Mouse (Mus musculus): ENCODE measurements around the gene Rbfox3.

The Rbfox3 gene

GRCm38 (mm10) chr11:118767411-118767810 is 144.0 kb downstream of the Rbfox3 start:
- intact Hi-C loops (cut with DNase I), result no loop called here

- intact Hi-C loops (cut with DNase I), result no loop called here
Observed at GRCm38 (mm10) chr11:118760296-118760988, 151.0 kb downstream of the Rbfox3 start.

DNA sequence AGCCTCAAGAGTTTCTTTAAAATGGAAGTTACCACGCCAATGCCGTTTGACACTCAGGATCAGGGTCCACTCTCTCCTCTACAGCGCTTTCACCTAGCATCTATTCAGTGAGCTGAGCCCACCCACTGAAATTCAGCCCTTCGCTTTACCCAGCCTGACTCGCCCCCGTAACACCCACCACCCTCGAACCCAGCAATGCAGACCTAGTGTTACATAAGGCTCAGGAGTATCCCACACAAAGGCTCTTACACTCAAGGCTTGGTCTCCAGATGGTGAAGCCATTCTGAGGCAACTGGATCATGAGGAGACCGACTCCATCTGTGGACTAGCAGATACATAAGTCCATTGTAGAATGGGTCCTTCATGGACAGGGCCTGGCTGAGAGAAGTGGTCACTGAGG is 152.2 kb downstream of the Rbfox3 start:
- intact Hi-C loops (cut with DNase I), result no loop called here

DNA sequence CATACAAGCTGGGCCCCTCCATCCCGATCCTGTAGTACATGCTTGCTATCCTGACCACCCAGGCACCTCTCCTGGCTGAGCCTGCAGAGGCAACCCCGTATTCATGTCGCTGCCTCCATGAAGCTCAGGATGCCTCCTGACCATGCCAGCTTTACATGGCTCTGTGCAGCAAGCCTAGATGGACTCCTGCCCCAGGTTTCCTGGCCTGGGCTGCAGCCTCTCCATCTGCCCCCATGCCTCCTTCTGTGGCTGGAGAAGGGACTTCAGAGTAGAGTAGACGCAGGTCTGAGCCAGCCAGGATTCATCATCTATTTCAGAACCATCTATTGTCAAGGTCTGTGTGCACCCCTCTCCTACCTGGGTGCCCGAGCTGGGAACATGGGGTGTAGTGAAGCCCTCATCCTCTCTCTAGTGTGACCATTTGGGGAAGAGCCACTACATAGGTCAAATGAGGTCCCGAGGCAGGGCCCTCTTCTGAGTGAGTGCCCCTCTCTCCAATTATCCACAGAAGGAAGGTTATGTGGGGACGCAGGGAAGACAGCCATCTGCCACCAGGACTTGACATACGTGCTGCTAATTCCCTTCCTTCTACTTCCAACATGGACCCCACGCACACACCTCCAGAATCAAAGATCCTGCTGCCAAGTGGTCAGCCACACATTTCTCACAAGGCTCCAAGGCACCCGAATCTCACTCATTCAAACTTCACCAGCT is 153.0 kb downstream of the Rbfox3 start:
- intact Hi-C loops (cut with DNase I), result no loop called here

- intact Hi-C loops (cut with DNase I), result no loop called here
Observed at GRCm38 (mm10) chr11:118757488-118757887, 153.9 kb downstream of the Rbfox3 start.

GRCm38 (mm10) chr11:118755003-118755402 is 156.4 kb downstream of the Rbfox3 start:
- intact Hi-C loops (cut with DNase I), result no loop called here

GRCm38 (mm10) chr11:118754535-118754934 is 156.9 kb downstream of the Rbfox3 start:
- intact Hi-C loops (cut with DNase I), result no loop called here

GRCm38 (mm10) chr11:118751879-118752616 is 159.3 kb downstream of the Rbfox3 start:
- intact Hi-C loops (cut with DNase I), result no loop called here

DNA sequence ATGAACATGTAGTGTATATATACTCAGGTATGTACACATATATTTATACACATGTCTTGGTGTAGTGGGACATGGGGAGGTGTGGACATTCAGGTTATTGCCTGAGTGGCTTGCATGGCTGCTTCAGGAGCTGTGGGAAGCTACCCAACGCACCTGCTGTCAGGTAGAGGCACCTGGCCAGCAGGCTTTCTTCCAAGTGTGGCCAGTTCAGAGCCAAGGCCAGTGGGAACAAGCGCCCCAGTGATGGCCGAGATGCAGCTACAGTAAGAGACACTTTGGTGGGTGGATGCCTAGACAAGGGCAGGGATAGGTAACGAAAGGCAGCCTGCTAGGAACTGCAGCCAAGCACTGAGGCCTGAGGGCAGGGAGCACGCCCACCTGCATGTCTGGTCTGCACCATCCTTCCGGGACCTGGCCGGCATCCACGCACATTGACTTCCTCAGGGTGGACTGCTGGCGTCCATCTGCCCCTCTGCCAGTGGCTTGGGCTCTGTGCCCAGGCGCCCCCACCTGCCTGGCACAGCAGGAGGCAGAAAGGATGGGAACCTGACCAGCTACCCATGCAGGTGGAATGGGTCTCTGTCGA is 160.6 kb downstream of the Rbfox3 start:
- intact Hi-C loops (cut with DNase I), result no loop called here

DNA sequence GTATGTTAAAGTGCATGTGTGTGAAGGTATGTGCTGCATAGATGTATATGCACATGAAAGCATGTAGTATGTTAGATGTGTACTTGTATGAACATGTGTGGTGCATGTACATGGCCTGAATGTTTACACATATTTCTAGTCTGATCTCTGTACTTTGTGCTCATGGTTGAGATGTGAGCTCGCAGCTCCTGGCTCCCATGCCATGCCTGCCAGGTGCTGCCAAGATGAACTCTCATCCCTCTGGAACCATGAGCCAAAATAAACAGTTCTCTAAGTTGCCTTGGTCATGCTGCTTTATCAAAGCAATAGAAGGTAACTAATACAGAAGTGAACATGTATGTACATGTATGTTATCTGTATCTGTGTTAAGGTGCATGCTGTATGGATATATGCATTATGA is 161.9 kb downstream of the Rbfox3 start:
- intact Hi-C loops (cut with DNase I), result loop anchor here (10.0 kb wide), 1 partner anchor 225 kb away; no protein-coding TSS in a partner anchor

DNA sequence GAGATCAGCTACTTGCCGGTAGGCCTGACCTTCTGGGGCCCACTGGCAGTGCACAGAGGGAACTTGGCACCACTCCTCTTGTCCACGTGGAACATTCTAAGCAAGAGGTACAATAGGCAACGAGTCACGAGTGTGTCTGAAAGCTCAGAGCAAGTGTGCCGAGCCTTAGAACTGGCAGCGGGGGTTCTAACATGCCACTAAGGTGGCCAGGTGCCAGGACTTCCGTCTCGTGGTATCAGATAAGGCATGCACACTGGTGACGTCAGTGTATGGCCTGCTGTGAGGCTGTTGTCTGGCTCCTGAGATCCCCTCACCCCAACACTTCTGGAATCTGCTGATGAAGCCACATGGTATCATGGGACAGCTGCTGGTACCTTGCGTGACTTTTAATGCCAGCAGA is 162.8 kb downstream of the Rbfox3 start:
- intact Hi-C loops (cut with DNase I), result loop anchor here (10.0 kb wide), 1 partner anchor 226 kb away; no protein-coding TSS in a partner anchor

DNA sequence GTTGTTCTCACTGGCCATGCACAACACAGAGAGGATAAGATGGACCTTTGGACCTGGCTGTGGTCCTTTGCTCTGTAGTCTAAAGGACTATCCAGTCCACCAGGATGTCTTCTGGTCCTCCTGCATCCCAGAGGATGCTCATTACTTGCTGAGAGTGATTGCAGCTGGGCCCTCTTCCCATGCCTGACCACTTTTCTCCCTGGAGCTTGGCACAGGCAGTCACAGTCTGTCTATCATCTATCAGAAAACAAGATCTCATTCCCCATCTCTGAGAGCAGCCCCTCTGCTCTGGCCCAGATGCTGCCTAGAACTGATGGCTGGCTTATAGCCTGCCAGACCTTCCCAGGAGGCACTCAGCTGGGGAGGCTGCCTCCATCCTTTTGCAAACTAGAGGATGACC is 166.1 kb downstream of the Rbfox3 start:
- intact Hi-C loops (cut with DNase I), result loop anchor here (10.0 kb wide), 1 partner anchor 230 kb away; no protein-coding TSS in a partner anchor

DNA sequence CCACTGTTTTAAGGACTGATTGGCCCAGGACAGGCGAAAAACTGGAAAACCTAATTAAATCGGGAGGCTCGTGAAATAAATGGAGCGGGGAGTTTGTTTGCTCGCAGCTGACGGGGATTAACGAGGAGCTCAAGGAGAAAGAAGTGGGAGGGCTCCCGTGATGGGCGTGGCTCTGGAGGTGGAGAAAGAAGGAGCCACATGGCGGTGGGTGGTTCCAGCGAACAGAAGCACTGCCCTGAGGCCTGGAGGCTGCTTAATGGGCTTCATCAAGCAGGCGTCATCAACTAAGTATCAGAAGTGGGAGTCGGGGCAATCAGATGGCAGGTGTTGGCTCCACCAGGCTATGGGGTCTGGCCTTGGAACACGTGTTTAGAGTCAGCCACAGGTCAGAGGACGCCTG is 166.6 kb downstream of the Rbfox3 start:
- intact Hi-C loops (cut with DNase I), result loop anchor here (10.0 kb wide), 1 partner anchor 230 kb away; no protein-coding TSS in a partner anchor

DNA sequence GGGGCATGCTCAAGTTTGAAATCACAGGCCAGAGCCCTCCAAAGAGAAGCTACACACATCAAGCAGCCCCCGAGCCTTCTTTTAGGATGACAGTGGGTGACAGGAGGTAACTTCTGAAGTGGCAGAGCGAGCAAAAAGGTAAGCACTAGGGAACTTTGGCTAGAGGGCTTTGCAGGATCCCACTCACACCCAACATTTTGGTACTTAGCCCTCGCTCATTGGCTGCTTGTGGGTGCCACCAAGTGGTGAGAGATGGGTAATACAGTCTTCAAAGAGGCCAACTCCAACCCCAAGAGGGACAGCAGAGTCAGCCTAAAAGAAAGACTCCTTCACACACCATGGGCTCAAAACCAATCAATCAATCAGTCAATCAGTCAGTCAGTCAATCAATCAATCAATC is 168.6 kb downstream of the Rbfox3 start:
- intact Hi-C loops (cut with DNase I), result loop anchor here (10.0 kb wide), 1 partner anchor 232 kb away; no protein-coding TSS in a partner anchor

DNA sequence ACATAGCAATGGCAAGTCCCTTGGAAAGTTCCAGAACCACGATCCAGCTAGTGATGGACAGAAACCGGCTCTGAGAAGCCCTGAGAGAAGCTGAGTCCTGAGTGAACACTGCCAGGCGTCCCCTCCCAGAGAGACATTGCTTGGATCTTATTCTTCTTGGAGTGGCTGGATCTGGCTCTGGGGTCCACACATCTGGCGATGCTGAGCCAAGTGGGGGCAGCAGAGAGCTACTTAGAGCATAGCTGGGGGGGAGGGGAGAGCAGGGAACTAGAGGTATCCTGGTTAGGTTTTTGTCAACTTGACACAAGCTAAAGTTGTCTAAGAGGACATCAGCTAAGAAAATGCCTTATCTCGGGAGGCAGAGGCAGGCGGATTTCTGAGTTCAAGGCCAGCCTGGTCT is 170.1 kb downstream of the Rbfox3 start:
- intact Hi-C loops (cut with DNase I), result loop anchor here (2.0 to 10.0 kb wide), 2 partner anchors 168 to 234 kb away; no protein-coding TSS in a partner anchor

GRCm38 (mm10) chr11:118740001-118740400 is 171.4 kb downstream of the Rbfox3 start:
- intact Hi-C loops (cut with DNase I), result loop anchor here (1.0 to 10.0 kb wide), 3 partner anchors 92 to 235 kb away; no protein-coding TSS in a partner anchor

DNA sequence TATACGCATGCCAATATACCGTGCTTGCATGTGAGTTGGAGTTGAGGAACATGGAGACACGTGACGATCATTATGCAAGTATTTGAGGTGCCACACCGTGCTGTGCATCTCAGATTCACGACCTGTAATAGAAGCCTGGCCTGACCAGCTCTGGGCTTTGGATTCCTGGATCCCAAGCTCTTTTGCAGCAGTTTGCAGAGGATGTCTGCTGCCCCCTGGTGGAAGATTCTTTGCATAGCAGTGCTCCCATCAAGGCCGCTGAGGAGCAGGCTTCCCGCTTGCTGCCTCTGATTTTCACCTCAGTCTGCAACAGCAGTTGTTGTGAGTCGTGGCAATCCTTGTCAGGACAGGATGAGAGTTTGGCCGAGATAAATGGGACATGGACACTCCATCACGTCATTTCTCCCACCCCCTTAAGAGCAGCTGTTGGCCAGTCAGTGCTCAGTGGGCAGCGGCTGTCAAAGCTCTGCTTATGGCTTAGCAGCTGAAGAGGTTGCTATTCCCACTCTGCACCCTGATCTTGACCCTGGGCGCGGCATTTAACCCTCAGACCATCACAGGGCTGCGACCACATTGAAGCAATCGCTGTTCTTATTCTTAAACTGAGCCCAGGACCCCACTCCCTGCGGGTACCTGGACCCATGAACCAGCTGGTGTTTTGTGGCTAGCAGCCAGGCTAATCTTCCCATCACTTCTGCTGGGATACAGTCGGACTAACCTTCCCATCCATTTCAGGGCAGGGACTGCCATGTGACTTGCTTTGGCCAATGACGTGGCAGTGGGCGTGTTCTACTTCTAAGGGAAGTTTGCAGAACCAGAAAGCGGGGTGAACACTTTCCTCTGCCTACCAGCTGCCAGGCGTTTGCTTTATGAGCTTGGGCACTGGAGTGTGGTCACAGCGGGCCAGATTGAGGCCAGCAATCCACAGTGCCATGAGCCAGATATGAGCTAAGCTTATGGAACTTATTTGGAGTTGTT is 172.3 kb downstream of the Rbfox3 start:
- intact Hi-C loops (cut with DNase I), result loop anchor here (5.0 kb wide), 1 partner anchor 292 kb away; no protein-coding TSS in a partner anchor

- intact Hi-C loops (cut with DNase I), result loop anchor here (5.0 kb wide), 1 partner anchor 291 kb away; no protein-coding TSS in a partner anchor
Observed at GRCm38 (mm10) chr11:118738323-118738722, 173.1 kb downstream of the Rbfox3 start.

DNA sequence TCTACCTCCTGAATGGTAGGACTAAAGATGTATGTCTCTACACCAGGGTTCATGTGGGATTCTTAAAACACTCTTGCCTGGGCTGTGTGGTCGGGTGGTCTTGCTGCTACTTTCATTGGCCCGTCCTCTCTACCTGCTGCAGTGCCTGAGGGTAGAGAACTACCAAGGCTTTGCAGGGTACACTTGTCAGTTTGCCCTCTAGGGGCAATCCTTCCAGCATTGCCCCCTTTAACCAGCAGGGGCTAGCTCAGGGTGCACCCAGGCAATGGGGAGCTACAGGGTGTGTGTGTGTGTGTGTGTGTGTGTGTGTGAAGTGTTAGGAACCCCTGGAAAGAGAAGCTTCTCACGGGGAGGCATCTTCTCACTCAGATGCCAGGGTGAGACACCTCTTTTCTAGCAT is 173.6 kb downstream of the Rbfox3 start:
- intact Hi-C loops (cut with DNase I), result loop anchor here (5.0 kb wide), 1 partner anchor 291 kb away; no protein-coding TSS in a partner anchor

DNA sequence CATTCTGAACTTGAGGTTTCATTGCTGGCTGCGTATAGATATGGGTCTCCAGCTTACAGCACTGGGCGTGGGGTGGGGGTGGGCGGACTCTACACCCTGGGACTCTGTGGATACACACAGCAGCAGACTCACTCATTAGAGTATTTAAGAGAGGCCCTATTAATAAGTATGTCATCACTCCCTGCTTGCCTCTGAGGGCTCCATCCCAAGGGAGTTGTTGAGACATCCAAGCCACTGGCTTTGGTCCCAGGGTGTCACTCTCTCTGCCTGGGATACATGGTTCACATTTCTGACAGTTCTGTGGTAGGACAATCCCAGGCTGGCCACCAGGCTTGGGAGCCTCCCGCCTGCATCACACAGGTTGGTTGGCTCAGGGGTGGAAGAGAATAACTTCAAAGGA is 174.4 kb downstream of the Rbfox3 start:
- intact Hi-C loops (cut with DNase I), result loop anchor here (5.0 kb wide), 1 partner anchor 290 kb away; no protein-coding TSS in a partner anchor

Measured in adrenal gland (tissue).